Mouse (Mus musculus) heart, embryonic 16.5 days (tissue): Measurements from ENCODE around the gene Zfp287. TPM values are rescaled to one million over a fixed set of nuclear protein-coding genes. Genes with fewer than 3 reads are reported as not detected.

ENCODE experiments used
- ATAC-seq: fragments of 200-750 bp; cut with Nextera tagmentation; replicated peaks from 2 replicates; pipeline ENCODE4 v1.8.0; 2017; ENCODE audit warnings: moderate number of reproducible peaks; ENCODE audit not compliant: insufficient read depth, low FRiP score; ENCODE audit errors: extremely low read depth
- H3K27ac ChIP-seq: fragments of 300-500 bp; sonication (generic); 2 replicates; pipeline ENCODE4 v1.5.1; 2014; ENCODE audit warnings: mild to moderate bottlenecking, low read length, control low read depth, moderate library complexity
- H3K27me3 ChIP-seq: fragments of 300-500 bp; sonication (generic); 2 replicates; pipeline ENCODE4 v1.6.1; 2014; ENCODE audit warnings: low read length, mixed read lengths; ENCODE audit not compliant: control insufficient read depth, insufficient read depth
- H3K36me3 ChIP-seq: fragments of 300-500 bp; sonication (generic); 2 replicates; pipeline ENCODE4 v1.6.1; 2014; ENCODE audit not compliant: control insufficient read depth, insufficient read depth
- H3K4me1 ChIP-seq: fragments of 300-500 bp; sonication (generic); 2 replicates; pipeline ENCODE4 v1.6.1; 2014; ENCODE audit warnings: low read length, mixed read lengths; ENCODE audit not compliant: control insufficient read depth, insufficient read depth
- H3K4me2 ChIP-seq: fragments of 300-500 bp; sonication (generic); 2 replicates; pipeline ENCODE4 v1.6.1; 2014; ENCODE audit warnings: low read depth, mild to moderate bottlenecking, control low read depth, low read length
- H3K4me3 ChIP-seq: fragments of 300-500 bp; sonication (generic); 2 replicates; pipeline ENCODE4 v1.5.1; 2014; ENCODE audit warnings: mild to moderate bottlenecking, control low read depth, low read length
- H3K9ac ChIP-seq: fragments of 300-500 bp; sonication (generic); 2 replicates; pipeline ENCODE4 v1.6.1; 2014; ENCODE audit warnings: low read length, control low read depth
- H3K9me3 ChIP-seq: fragments of 300-500 bp; sonication (generic); replicated peaks from 2 replicates; pipeline ENCODE4 v1.6.1; 2016; ENCODE audit warnings: low read length; ENCODE audit not compliant: control insufficient read depth
- WGBS: fragments of 180-500 bp; shearing (Covaris S2); extraction: QIAGEN DNeasy Blood & Tissue Kit; methylation state at CpG from one replicate; pipeline ENCODE4 v1.1.7; 2014; 5-methylcytosine and 5-hydroxymethylcytosine counted together
- polyA plus RNA-seq: library from polyadenylated mRNA; unstranded; fragments of >200 nt; fragmentation: Nextera tagmentation; extraction: Ambion mirVana; gene quantifications from 2 replicates; pipeline ENCODE4 v1.2.1, GENCODE M21; 2015

The Zfp287 gene
- 3.9 and 4.1 TPM in 2 replicates for polyA plus RNA-seq

DNA sequence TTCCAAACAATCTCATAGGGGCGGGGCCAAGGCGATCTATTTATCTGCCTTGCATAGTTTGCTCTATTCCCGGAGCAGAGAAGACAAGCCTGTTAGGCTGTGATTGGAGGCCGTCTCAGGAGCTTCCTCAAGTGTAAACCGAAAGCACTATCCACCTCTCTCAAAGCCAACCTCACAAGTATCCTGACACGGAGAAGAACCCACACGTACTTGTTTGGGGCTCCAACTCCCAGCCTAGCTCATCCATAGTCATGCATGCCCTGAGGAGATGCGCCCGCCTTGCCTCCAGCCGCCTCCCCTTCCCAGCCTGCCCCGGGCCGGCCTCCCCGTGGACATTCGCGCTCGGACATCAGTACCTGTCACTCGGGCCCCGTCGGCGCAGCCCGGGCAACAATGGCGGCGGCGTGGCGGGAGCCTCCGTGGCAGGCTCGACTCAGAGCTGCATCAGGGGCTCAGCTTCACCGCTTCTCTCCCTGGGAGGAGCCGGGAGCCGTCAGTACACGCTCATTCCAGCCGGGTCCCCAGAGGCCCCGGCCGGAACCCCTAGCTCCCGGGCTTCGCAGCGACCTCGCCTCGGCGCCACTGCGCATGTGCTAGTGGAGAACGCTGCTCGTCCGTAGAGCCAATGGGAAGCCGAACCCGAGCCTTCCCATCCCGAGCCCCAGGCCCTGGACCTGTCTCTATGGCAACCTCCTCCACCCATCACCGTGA, at the start of gene Zfp287:
Zfp287 (minus strand) TSS at position 595 of the 711 bp plus-strand sequence.
- Histone ChIP-seq H3K4me2 (peak within 1 kb of the TSS; percentile 95), H3K27ac (peak within 1 kb of the TSS; percentile 67), H3K4me3 (peak within 1 kb of the TSS; percentile 83), H3K9ac (peak within 1 kb of the TSS; percentile 86), H3K36me3 (no peaks in the 10 kb centered on the region), H3K9me3 (no peaks in the 10 kb centered on the region), H3K27me3 (no peaks in the 10 kb centered on the region), H3K4me1 (peaks cover 5% of the 10 kb centered on the region; the same call in 1 of the 2 replicates)
- WGBS, result under 1% methylated on average over 48 of the region's 48 CpGs
- peak; percentile 93 for ATAC-seq

DNA sequence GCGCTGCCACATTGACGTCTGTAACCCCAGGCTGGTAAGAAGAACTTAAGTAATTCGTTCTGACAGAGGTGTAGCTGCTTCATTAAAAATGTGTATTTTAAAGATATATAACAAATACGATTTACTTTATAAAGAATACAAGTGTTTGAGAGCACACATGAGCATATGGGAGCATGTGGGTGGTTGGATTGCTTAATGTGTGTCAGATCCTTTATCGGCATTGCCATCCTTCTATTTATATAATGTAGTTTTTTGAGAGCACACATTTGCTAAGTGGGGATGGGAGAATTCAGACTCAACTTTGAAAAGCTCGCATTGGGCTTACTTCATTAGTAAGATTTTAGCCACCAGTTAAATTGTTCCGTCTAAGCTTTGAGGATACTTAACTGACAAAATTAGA, 44.8 kb upstream of the Zfp287 start:
- 92% methylated on average over 7 of the region's 7 CpGs for WGBS
- Histone ChIP-seq H3K9me3 (peaks cover 36% of the 10 kb centered on the region), H3K9ac (no peak overlapping the region), H3K27ac (no peak overlapping the region), H3K36me3 (peaks cover 29% of the 10 kb centered on the region), H3K4me2 (no peak overlapping the region), H3K4me3 (no peak overlapping the region), H3K27me3 (no peaks in the 10 kb centered on the region), H3K4me1 (no peaks in the 10 kb centered on the region)
- no peak for ATAC-seq

DNA sequence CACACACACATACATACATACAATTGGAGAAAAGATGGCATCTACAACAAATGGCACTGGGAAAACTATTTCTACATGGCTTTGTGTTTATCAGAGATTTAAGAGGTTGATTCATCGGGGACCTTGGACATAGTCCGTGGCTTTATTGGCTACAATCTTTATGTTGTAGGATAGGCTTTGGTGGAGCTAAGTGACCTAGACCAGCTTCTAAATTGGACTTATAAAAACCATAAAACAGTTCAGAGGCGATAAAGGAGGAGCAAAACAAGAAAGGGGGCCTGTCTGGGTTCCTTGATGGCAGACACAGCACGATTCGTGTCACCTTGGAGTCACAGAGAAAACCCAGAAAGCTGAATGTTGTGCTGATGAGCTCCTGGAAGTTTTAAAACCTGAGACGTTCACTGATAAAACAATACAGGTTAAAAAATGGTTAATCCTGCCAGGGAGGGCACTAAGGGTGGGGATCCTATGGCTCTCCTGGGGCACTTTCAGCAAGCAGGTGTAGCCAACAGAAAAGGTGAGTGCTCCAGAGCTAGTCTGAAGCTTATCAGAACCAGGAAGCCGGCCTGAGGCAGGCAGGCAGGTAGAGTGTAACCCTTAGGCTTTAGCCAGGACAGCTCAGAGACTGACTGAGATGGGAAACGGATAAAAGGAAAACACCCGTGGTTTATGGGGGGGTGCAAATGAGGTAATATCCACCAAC, 29.2 kb upstream of the Zfp287 start:
- no peak for ATAC-seq
- 65% methylated on average over 9 of the region's 9 CpGs for WGBS
- peak overlapping the region; percentile 44 for H3K4me2 ChIP-seq
- peaks cover 6% of the 10 kb centered on the region; the same call in 1 of the 2 replicates for H3K27me3 ChIP-seq
- H3K9ac ChIP-seq, result no peak overlapping the region
- H3K9me3 ChIP-seq, result no peaks in the 10 kb centered on the region
- no peaks in the 10 kb centered on the region for H3K36me3 ChIP-seq
- H3K4me3 ChIP-seq, result no peak overlapping the region
- H3K4me1 ChIP-seq, result peaks cover 20% of the 10 kb centered on the region
- no peak overlapping the region for H3K27ac ChIP-seq

DNA sequence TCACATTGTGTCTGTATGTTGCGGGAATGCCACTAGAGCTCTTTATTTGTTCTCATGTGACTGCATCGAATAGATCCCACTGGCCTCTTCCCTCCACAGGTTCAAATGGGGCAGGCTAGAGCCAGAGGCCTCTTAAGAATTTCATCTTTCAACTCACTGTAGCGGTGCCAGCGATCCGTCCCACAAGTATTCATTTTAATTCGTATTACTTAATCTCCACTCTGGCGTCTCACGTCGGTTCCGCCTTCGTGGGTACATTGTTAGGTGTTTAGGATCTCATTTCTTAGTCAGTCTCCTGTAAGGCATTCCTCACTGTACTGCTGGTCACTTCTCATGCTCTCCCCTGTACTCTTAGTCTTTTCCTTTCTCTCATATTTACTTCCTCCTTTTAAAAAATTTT, 26.8 kb upstream of the Zfp287 start:
- H3K9me3 ChIP-seq, result no peaks in the 10 kb centered on the region
- ATAC-seq, result no peak
- peaks cover 6% of the 10 kb centered on the region; the same call in 1 of the 2 replicates for H3K27me3 ChIP-seq
- no peaks in the 10 kb centered on the region for H3K36me3 ChIP-seq
- H3K27ac ChIP-seq, result no peak overlapping the region
- H3K4me3 ChIP-seq, result no peak overlapping the region
- H3K4me2 ChIP-seq, result no peak overlapping the region
- H3K9ac ChIP-seq, result no peak overlapping the region
- peaks cover 20% of the 10 kb centered on the region for H3K4me1 ChIP-seq
- WGBS, result 89% methylated on average over 11 of the region's 11 CpGs

DNA sequence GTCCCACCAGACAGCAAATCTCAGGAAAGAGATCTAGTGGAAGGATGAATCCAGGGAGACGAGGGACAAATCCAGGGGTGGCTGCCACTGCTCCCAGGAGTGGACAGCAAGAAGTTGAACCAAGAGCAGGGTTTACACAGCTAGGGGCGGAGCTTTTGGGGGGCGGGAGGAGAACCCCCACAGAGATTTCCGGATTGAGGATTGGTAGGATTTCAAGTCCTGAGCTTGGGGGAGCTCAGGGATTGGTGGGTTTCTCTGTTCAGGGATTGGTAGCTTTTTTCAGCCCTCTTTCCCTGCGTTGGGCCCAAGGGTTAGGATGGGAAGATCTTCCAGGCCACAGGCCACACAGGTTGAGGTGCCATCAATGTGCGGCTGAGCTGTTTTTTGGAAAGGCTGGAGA, 26.2 kb upstream of the Zfp287 start:
- WGBS, result 83% methylated on average over 6 of the region's 6 CpGs
- no peak overlapping the region for H3K4me2 ChIP-seq
- peaks cover 6% of the 10 kb centered on the region; the same call in 1 of the 2 replicates for H3K27me3 ChIP-seq
- H3K36me3 ChIP-seq, result no peaks in the 10 kb centered on the region
- no peaks in the 10 kb centered on the region for H3K9me3 ChIP-seq
- no peak overlapping the region for H3K4me3 ChIP-seq
- ATAC-seq, result no peak
- H3K27ac ChIP-seq, result no peak overlapping the region
- peaks cover 20% of the 10 kb centered on the region for H3K4me1 ChIP-seq
- H3K9ac ChIP-seq, result no peak overlapping the region

DNA sequence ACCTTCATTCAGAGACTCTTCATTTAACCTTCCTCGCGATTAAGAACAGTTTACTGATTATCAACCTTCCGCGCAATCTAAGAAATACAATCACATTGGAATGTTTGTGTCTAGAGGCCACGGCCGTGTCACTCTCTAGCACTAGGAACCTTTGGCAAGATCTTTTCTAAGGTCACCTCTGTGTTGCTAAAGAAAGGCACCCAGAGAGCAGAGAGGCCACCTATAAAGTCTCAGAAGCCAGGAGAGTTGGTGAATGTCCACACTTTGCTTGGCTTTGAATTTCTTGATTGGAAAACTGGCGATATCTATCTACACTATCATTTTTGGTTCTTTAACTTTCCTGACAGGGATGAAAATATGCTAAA, 25.4 kb upstream of the Zfp287 start:
- Histone ChIP-seq H3K36me3 (no peaks in the 10 kb centered on the region), H3K4me1 (peaks cover 19% of the 10 kb centered on the region), H3K9me3 (no peaks in the 10 kb centered on the region), H3K27ac (no peak overlapping the region), H3K4me2 (peak overlapping the region; percentile 53), H3K9ac (0 out of 2 replicates have a peak overlapping the region, but pooled peaks have one; percentile 16), H3K27me3 (peaks cover 6% of the 10 kb centered on the region; the same call in 1 of the 2 replicates), H3K4me3 (peak overlapping the region; percentile 17)
- ATAC-seq, result peak; percentile 45; the same call in 1 of the 2 replicates
- 2% methylated on average over 7 of the region's 7 CpGs for WGBS

DNA sequence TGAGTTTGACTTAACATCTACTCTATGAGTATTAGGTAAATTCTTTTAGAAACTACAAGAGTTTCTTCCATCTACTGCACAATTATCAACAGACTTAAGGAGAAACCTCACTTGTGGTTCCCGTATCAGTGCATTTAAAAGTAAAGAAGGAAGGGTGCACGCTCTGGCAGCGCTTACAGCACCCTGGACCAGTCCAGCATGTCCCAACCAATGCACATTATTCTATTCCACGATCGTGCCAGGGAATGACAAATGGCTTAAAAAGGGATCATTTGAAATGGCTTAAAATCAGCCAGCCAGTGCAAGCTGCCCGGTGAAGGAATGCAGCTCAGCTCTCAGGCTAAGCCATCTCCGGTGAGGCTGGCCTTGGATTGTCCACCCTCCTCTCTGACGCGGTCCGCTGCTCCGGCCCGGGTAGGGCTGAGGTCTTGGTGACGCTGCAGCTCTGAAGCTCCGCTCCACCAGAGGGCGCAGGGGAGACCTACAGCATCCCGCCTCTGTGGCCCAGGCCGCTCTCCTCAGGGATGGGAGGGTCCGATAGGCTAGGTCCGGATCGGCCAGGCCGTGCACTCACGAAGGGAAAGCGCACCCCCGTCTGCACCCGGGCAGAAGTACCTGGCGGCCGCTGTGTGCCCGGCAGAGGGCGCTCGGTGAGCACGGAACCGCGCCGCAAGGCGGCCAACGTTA, 24.9 kb upstream of the Zfp287 start:
- peak overlapping the region; percentile 53 for H3K4me2 ChIP-seq
- peaks cover 6% of the 10 kb centered on the region; the same call in 1 of the 2 replicates for H3K27me3 ChIP-seq
- H3K4me1 ChIP-seq, result peaks cover 13% of the 10 kb centered on the region
- H3K4me3 ChIP-seq, result peak overlapping the region; percentile 17
- no peak overlapping the region for H3K27ac ChIP-seq
- no peaks in the 10 kb centered on the region for H3K9me3 ChIP-seq
- 7% methylated on average over 36 of the region's 36 CpGs for WGBS
- no peaks in the 10 kb centered on the region for H3K36me3 ChIP-seq
- peak; percentile 100 for ATAC-seq
- no peak overlapping the region for H3K9ac ChIP-seq

DNA sequence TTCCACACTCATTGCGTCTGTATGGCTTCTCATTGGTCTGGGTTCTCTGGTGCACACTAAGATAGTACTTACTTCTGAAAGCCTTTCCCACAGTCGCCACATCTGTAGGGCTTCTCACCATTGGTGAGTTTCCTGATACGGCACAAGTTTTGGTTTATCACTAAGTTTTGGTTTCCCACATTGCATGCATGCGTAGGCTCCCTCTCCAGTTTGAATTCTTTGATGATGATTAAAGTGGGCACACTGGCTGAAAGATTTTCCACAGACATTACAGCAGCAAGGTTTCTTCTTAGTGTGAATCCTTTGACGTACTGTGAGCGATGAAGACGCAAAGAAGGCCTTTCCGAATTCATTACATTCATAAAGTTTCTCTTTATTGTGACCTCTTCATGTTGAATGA, 21.1 kb upstream of the Zfp287 start, which contains the start of gene Gm10428:
Gm10428 (plus strand) TSS at position 321 of the 400 bp plus-strand sequence.
- peaks cover 5% of the 10 kb centered on the region; the same call in 1 of the 2 replicates for H3K27me3 ChIP-seq
- H3K4me2 ChIP-seq, result no peak within 1 kb of the TSS
- no peak within 1 kb of the TSS for H3K9ac ChIP-seq
- no peak within 1 kb of the TSS for H3K27ac ChIP-seq
- ATAC-seq, result no peak
- WGBS, result 79% methylated on average over 8 of the region's 8 CpGs
- peaks cover 6% of the 10 kb centered on the region; the same call in 1 of the 2 replicates for H3K4me1 ChIP-seq
- no peaks in the 10 kb centered on the region for H3K9me3 ChIP-seq
- no peak within 1 kb of the TSS for H3K4me3 ChIP-seq
- H3K36me3 ChIP-seq, result no peaks in the 10 kb centered on the region
